Mouse (Mus musculus): Measurements from ENCODE around the gene Gp1bb. TPM values are rescaled to one million over a fixed set of nuclear protein-coding genes. Genes with fewer than 3 reads are reported as not detected.

Gene Gp1bb
- total RNA-seq, 2 experiments from 2014 or later: 1.7 TPM; not detected in 1

DNA sequence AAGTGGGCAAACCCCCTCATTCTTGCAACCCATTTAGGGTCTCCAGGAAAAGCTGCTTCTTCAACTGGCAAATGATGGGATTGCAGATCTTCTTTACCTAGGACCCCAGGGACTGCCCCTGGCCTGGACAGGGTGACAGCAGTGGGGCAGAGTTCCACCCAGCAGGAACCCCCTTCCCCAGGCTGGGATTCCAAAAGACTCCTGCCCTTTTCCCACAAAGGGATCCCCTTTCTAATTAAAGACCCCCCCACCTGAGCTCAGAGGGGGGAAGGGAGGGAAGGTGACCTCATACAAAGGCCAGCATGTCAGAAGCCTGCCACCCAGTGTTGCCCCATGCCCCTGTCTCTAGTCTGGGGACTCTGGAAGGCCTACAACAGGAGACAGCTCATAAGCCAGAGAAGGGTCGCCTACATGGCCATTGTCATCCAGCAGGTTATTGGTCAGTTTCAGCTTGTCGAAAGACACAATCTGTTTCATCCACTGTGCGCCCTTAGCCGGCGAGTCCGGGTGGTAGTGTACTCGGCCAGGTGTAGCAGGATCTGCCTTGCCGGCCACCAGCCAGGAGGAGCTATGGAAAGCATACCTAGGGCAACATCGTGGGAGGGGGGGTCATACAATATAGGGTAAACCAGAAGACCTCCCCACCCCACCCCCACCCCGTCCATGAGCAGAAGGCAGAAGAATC is 38.4 kb downstream of the Gp1bb start:
- ATAC-seq (replicated peaks; ENCODE audit: low FRiP score, poor library complexity, severe bottlenecking): no peak

DNA sequence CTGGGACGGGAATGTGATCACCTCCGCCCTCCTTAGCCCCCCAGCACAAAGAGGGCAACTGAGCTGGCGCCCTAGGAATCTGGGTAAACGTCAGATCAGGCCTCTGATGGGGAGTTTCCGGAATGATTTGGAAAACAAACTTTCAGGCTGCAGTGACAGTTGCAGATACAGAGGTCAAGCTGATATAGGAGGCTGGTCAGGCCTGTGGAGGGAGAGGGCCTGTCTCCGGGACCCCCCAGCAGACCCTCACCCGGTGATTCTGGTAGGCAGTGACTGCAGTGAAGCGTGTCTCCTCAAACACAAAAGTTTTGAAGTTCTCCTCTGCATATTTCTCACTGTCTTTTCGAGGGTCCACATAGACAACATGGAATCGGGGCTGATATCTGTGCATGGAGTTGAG is 39.0 kb downstream of the Gp1bb start:
- ATAC-seq (replicated peaks; ENCODE audit: low FRiP score, poor library complexity, severe bottlenecking): no peak

DNA sequence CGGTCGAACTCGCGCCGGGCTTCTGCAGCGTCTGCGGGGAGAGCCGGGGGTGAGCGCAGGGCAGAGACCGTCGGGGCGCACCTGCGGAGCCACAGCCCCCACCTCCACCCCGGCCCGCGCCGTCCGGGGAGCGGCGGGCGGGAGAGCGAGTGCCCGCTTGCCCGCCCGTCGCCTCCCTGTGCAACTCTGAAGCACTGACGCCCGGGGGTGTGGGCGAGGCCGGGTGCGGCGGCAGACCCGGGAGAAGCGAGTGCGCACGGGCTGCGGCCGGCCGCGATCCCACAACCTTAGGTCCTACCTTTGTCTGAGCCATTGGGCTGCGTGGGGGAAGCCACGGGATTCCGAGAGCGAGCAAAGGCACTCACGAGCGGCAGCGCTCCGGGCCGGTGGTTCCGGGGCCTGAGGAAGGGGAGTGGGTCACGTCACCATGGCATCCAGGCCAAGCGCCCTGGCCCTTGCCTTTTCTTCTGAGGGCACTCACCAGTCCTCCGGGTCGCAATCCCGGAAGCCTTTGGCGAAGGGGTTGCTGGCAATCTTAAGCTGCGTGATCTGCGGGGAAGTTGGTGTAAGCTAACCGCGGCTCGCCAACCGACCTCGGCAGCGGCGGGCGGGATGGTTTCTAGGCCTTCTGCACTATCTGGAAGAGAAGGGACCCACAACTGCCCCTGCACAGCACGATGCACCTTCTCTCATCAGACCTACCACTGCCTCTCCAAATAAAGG is 39.6 kb downstream of the Gp1bb start:
- ATAC-seq (replicated peaks; ENCODE audit: low FRiP score, poor library complexity, severe bottlenecking): no peak

DNA sequence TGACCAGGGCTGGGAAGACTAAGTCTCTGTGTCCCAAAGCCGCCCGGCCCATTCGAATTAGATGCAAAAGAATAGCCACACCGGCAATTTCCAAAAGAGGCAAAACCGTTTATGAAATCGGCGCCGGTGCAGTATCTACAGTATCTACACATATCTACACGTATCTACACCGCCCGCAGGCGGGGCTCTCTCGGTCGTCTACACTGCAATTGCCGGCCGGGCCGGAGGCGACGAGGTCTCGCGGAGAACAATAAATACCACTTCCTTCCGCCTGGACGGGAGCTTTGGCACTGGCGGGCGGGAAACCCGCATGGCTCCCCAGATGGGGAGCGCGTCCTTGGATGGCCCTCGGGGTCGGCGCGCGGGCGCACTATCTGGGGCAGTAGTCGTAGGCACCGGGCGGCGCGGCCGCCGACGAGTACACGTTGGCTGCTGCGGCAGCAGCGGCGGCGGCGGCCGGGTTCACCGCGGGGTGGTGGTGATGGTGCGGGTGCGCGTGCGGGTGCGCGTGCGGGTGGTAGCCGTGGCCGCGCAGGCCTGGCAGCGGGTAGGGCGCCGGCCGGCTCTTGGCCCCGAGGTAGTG is 40.5 kb downstream of the Gp1bb start:
- no peak for ATAC-seq (replicated peaks; ENCODE audit: low FRiP score, poor library complexity, severe bottlenecking)

DNA sequence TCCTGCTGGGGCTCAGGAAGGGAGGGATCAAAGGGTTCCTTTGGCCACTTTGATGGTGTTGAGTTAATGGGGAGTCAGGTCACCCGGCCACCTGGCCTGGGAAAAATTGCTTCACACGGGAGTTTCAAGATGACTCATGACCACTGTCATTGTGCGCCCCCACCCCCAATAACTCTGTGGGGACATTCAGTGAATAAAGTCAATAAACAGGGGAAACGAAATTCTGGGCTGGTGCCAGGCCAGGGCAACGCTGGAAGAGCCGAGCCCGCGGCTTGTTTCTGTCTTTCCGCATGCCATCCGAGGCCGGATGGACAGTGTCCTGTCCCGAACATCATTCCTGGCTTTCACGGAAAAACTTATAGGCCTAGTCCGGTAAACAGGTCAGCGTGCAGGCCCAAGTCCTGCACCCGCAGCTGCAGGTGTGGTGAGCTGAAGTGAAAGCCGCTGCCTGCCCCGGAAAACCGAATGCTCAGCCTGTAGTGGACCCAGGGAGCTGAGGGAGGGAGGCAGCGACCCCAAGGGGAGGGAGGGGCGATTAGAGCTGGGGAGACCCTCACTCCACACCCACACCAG is 41.1 kb downstream of the Gp1bb start:
- ATAC-seq (replicated peaks; ENCODE audit: low FRiP score, poor library complexity, severe bottlenecking): no peak

DNA sequence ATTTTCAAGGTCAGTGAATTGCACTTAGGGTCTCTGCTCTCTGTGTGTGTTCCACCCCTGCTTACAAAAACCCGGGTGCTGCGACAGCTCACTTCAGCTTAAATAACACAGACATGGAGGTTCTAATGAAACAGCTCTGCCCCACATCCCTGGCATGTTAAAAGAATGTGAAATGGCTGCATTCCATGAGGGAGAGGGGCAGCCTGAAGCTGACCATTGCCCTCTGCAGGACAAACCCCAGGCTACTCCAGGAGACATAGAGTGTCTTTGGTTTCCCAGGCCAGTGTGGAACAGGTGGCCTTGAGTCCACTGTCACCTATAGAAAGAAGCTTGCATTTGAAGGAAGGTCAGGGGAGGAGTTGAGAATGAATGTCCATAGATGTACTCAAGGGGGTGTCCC is 41.8 kb downstream of the Gp1bb start:
- ATAC-seq (replicated peaks; ENCODE audit: low FRiP score, poor library complexity, severe bottlenecking): no peak

DNA sequence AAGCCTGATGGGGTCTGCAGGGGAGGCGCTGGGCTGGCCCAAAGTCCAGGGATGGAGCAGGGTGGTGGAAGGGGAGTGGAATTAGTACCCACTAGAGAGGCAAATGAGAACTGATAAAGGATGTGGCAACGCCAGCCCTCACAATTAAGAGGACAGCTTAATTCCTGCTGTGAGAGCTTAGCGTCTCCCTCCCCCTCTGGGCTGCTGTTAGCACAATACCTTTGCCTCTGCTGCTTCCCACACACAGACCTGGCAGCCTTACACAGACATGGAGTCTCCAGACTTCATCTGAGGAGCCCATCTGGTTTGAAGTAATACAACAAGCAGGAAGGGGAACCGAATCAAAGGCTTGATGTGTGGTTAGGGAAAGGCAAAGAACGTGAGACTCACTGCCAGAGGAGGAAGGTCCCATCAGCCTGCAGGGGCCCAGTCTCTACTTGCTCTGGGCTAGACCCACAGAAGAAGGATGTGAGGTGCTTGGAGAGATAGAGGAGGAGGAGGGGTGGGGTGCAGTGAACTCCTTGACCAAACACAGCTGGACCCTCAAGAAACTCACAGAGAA is 44.5 kb downstream of the Gp1bb start:
- ATAC-seq (replicated peaks; ENCODE audit: low FRiP score, poor library complexity, severe bottlenecking): no peak

DNA sequence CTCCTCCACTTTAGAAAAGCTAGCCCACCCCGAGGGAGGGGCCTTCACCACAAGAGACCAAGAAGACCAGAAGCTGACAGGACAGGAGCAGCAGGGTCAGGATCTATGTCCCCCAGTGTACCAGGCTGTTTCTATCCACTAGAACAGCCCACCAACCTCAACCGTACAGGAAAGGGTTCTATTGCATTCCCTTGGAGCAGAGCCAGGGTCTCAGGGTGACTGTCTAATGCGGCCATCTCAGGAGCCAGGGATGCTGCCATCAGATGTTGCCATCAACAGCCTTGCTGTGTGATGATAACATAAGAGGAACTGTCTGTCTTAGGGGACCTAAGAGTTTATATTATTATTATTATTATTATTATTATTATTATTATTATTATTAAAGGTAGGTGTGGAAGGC is 45.1 kb downstream of the Gp1bb start:
- ATAC-seq (replicated peaks; ENCODE audit: low FRiP score, poor library complexity, severe bottlenecking): no peak

DNA sequence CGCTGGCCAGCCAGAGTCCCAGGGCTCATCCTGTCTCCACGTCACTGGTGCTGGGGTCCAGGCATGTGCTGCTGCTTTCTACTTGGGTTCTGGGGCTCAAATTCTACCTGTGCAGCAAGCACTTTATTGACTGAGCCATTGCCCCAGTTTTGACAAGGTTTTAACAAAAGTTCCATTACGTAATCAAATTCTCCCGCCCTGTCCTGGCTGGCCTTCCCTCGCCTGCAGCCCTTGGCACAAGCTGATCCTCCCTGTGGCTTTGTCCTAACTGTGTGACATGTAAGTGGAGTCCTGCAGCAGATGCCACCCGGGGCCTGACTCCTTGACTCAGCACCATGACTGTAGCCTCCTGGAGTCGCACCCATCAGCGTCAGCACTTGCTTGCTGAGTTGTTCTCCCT is 48.0 kb downstream of the Gp1bb start:
- no peak for ATAC-seq (replicated peaks; ENCODE audit: low FRiP score, poor library complexity, severe bottlenecking)

Other genes with a start within 250 kb of the Gp1bb start
- gene Txnrd2, start 196.0 kb downstream of the Gp1bb start, total RNA-seq (2015; ENCODE audit: low replicate concordance): 117 and 217 TPM in 2 replicates
- gene Txnrd2, start 196.0 kb downstream of the Gp1bb start, total RNA-seq (2017; ENCODE audit: low replicate concordance): 138 and 221 TPM in 2 replicates
- 129 and 131 TPM in 2 replicates for gene Comt, start 195.6 kb downstream of the Gp1bb start, total RNA-seq (2015; ENCODE audit: low replicate concordance)
- gene Comt, start 195.6 kb downstream of the Gp1bb start, total RNA-seq (2017; ENCODE audit: low replicate concordance): 66.4 and 67.4 TPM in 2 replicates
- 17.2 and 18.7 TPM in 2 replicates for gene Gnb1l, start 123.7 kb downstream of the Gp1bb start, total RNA-seq (2015; ENCODE audit: low replicate concordance)
- 1.2 TPM in 1 of 2 replicates, not detected in the other for gene Gnb1l, start 123.7 kb downstream of the Gp1bb start, total RNA-seq (2017; ENCODE audit: low replicate concordance)
- gene Rtl10, start 123.5 kb downstream of the Gp1bb start, total RNA-seq (2015; ENCODE audit: low replicate concordance): 2.9 and 5.0 TPM in 2 replicates
- 1.0 and 3.0 TPM in 2 replicates for gene Rtl10, start 123.5 kb downstream of the Gp1bb start, total RNA-seq (2017; ENCODE audit: low replicate concordance)
- not detected in 2 replicates for gene Tbx1, start 31.7 kb downstream of the Gp1bb start, total RNA-seq (2015; ENCODE audit: low replicate concordance)
- gene Tbx1, start 31.7 kb downstream of the Gp1bb start, total RNA-seq (2017; ENCODE audit: low replicate concordance): not detected in 2 replicates
- 6.1 TPM in 1 of 2 replicates, not detected in the other for gene Gm49601, start 4.0 kb upstream of the Gp1bb start, total RNA-seq (2015; ENCODE audit: low replicate concordance)
- gene Gm49601, start 4.0 kb upstream of the Gp1bb start, total RNA-seq (2017; ENCODE audit: low replicate concordance): 4.2 TPM in 1 of 2 replicates, not detected in the other
- gene Sept5, start 7.6 kb upstream of the Gp1bb start, total RNA-seq (2015; ENCODE audit: low replicate concordance): 2.1 and 7.6 TPM in 2 replicates
- gene Sept5, start 7.6 kb upstream of the Gp1bb start, total RNA-seq (2017; ENCODE audit: low replicate concordance): 11.2 TPM in 1 of 2 replicates, not detected in the other
- gene Cldn5, start 154.4 kb upstream of the Gp1bb start, total RNA-seq (2015; ENCODE audit: low replicate concordance): not detected in 2 replicates
- gene Cldn5, start 154.4 kb upstream of the Gp1bb start, total RNA-seq (2017; ENCODE audit: low replicate concordance): not detected in 2 replicates
- gene Ufd1, start 189.4 kb upstream of the Gp1bb start, total RNA-seq (2015; ENCODE audit: low replicate concordance): 59.5 and 75.3 TPM in 2 replicates
- gene Ufd1, start 189.4 kb upstream of the Gp1bb start, total RNA-seq (2017; ENCODE audit: low replicate concordance): 87.2 and 92.1 TPM in 2 replicates
- 66.7 and 83.3 TPM in 2 replicates for gene Cdc45, start 189.6 kb upstream of the Gp1bb start, total RNA-seq (2015; ENCODE audit: low replicate concordance)
- 61.0 and 72.0 TPM in 2 replicates for gene Cdc45, start 189.6 kb upstream of the Gp1bb start, total RNA-seq (2017; ENCODE audit: low replicate concordance)
- 5.4 and 7.5 TPM in 2 replicates for gene 2510002D24Rik, start 214.2 kb upstream of the Gp1bb start, total RNA-seq (2015; ENCODE audit: low replicate concordance)
- 3.9 TPM in 2 replicates for gene 2510002D24Rik, start 214.2 kb upstream of the Gp1bb start, total RNA-seq (2017; ENCODE audit: low replicate concordance)
- not detected in 2 replicates for gene Gm28539, start 214.2 kb upstream of the Gp1bb start, total RNA-seq (2015; ENCODE audit: low replicate concordance)
- 15.7 TPM in 1 of 2 replicates, not detected in the other for gene Gm28539, start 214.2 kb upstream of the Gp1bb start, total RNA-seq (2017; ENCODE audit: low replicate concordance)